Mouse (Mus musculus): Measurements from ENCODE around the gene Cmip. TPM values are rescaled to one million over a fixed set of nuclear protein-coding genes. Genes with fewer than 3 reads are reported as not detected.

Gene Cmip
- polyA plus RNA-seq, 1 experiment = 16.2 TPM

GRCm38 (mm10) chr8:117303666-117304065 lies 46.8 kb downstream of the Cmip start:
- 23% methylated on average over 9 of the region's 9 CpGs for WGBS
- TF ChIP-seq POLR2A (IDR thresholded peaks at IDR 0.05; ENCODE audit: borderline replicate concordance, control insufficient read depth, low read depth, low read length) (no peak), CTCF (IDR thresholded peaks at IDR 0.05; ENCODE audit: control insufficient read depth, insufficient read depth, low read length) (no peak)
- Histone ChIP-seq H3K4me3 (replicated peaks; ENCODE audit: control insufficient read depth, low read depth, low read length) (no peak overlapping the region), H3K27ac (ENCODE audit: control insufficient read depth, insufficient read depth, low read depth, low read length, poor library complexity) (peak overlapping the region; percentile 78), H3K4me1 (ENCODE audit: control insufficient read depth, insufficient read depth, low read length) (peaks cover 28% of the 10 kb centered on the region)

DNA sequence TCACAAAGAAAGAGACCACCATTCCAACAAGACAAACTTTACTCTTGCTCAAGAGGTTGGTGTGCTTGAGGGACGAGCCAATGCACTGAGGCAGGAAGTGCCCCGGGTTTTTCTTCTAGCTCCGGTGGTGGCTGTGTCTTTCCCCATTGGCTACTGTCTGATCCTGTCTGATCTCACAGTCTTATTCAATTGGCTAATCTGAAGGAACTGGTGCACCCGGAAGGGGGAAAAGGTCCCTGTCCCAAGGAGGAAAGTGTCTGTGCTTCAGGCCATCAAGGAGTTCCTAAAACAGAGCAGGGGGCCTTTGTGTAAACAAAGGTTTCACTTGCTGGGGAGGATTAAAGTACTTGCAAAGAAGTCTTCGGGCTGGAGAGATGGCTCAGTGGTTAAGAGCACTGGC lies 48.5 kb downstream of the Cmip start:
- Histone ChIP-seq H3K4me1 (ENCODE audit: control insufficient read depth, insufficient read depth, low read length) (peaks cover 17% of the 10 kb centered on the region), H3K4me3 (replicated peaks; ENCODE audit: control insufficient read depth, low read depth, low read length) (no peak overlapping the region), H3K27ac (ENCODE audit: control insufficient read depth, insufficient read depth, low read depth, low read length, poor library complexity) (no peak overlapping the region)
- no peak for TF ChIP-seq POLR2A (IDR thresholded peaks at IDR 0.05; ENCODE audit: borderline replicate concordance, control insufficient read depth, low read depth, low read length)
- TF ChIP-seq CTCF (IDR thresholded peaks at IDR 0.05; ENCODE audit: control insufficient read depth, insufficient read depth, low read length) = no peak
- WGBS = 13% methylated on average over 5 of the region's 5 CpGs

- no peak for TF ChIP-seq CTCF (IDR thresholded peaks at IDR 0.05; ENCODE audit: control insufficient read depth, insufficient read depth, low read length)
- no peak for TF ChIP-seq POLR2A (IDR thresholded peaks at IDR 0.05; ENCODE audit: borderline replicate concordance, control insufficient read depth, low read depth, low read length)
- WGBS = 80% methylated on average over 7 of the region's 7 CpGs
- Histone ChIP-seq H3K4me3 (replicated peaks; ENCODE audit: control insufficient read depth, low read depth, low read length) (no peak overlapping the region), H3K4me1 (ENCODE audit: control insufficient read depth, insufficient read depth, low read length) (peaks cover 12% of the 10 kb centered on the region), H3K27ac (ENCODE audit: control insufficient read depth, insufficient read depth, low read depth, low read length, poor library complexity) (no peak overlapping the region)
These were observed 49.9 kb downstream of the Cmip start for GRCm38 (mm10) chr8:117306756-117307155.

- Histone ChIP-seq H3K4me1 (ENCODE audit: control insufficient read depth, insufficient read depth, low read length) (peaks cover 10% of the 10 kb centered on the region), H3K27ac (ENCODE audit: control insufficient read depth, insufficient read depth, low read depth, low read length, poor library complexity) (no peak overlapping the region), H3K4me3 (replicated peaks; ENCODE audit: control insufficient read depth, low read depth, low read length) (no peak overlapping the region)
- TF ChIP-seq POLR2A (IDR thresholded peaks at IDR 0.05; ENCODE audit: borderline replicate concordance, control insufficient read depth, low read depth, low read length) = no peak
- no peak for TF ChIP-seq CTCF (IDR thresholded peaks at IDR 0.05; ENCODE audit: control insufficient read depth, insufficient read depth, low read length)
- WGBS = 62% methylated on average over 8 of the region's 8 CpGs
These were observed 50.4 kb downstream of the Cmip start for GRCm38 (mm10) chr8:117307221-117307620.

DNA sequence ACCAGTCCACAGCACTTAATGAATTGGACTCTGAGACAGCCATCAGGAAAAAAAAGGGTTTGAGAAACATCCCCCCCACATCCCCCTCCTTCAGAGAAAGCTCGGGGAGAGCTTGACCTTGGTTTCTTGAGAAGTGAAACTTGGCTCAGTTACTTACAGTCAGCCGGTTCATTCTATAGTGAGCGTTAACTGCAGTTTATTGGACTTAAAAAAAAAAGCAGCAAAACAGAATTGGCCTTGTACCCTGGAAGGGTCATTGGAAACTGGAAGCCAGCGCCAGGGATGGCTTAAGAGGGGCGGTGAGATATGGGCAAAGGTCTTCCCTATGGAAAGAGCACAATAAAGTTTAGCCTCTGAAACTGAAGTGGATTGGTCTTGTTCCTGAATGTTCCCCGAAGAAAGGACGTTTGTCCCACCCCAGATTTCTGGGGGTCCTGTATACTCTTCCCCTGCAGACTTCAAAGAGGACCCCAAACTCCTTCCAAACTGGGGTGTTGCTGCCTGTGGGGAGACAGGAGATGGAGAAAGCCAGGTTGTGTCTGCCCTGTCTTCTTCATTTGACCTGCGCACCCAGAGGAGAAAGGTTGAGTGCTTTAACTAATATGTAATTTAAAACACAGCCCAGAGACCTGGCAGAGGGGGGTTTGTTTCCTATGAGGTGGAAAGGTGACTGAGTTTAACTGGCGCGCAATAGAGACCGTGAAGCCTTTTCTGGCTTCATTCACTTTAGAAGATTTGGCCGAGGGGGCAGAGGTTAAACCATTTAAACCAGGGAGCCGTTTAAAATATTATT lies 51.6 kb downstream of the Cmip start:
- 67% methylated on average over 13 of the region's 13 CpGs for WGBS
- Histone ChIP-seq H3K4me3 (replicated peaks; ENCODE audit: control insufficient read depth, low read depth, low read length) (no peak overlapping the region), H3K4me1 (ENCODE audit: control insufficient read depth, insufficient read depth, low read length) (peaks cover 9% of the 10 kb centered on the region), H3K27ac (ENCODE audit: control insufficient read depth, insufficient read depth, low read depth, low read length, poor library complexity) (no peak overlapping the region)
- TF ChIP-seq POLR2A (IDR thresholded peaks at IDR 0.05; ENCODE audit: borderline replicate concordance, control insufficient read depth, low read depth, low read length) = no peak
- TF ChIP-seq CTCF (IDR thresholded peaks at IDR 0.05; ENCODE audit: control insufficient read depth, insufficient read depth, low read length) = no peak

- WGBS = 94% methylated on average over 12 of the region's 12 CpGs
- TF ChIP-seq CTCF (IDR thresholded peaks at IDR 0.05; ENCODE audit: control insufficient read depth, insufficient read depth, low read length) = no peak
- TF ChIP-seq POLR2A (IDR thresholded peaks at IDR 0.05; ENCODE audit: borderline replicate concordance, control insufficient read depth, low read depth, low read length) = no peak
- no peak overlapping the region for H3K4me3 ChIP-seq (replicated peaks; ENCODE audit: control insufficient read depth, low read depth, low read length)
- peaks cover 5% of the 10 kb centered on the region for H3K4me1 ChIP-seq (ENCODE audit: control insufficient read depth, insufficient read depth, low read length)
- no peak overlapping the region for H3K27ac ChIP-seq (ENCODE audit: control insufficient read depth, insufficient read depth, low read depth, low read length, poor library complexity)
These were observed 52.9 kb downstream of the Cmip start for GRCm38 (mm10) chr8:117309653-117310274.

GRCm38 (mm10) chr8:117310961-117311561 lies 54.2 kb downstream of the Cmip start:
- WGBS = 92% methylated on average over 8 of the region's 8 CpGs
- peaks cover 8% of the 10 kb centered on the region for H3K4me1 ChIP-seq (ENCODE audit: control insufficient read depth, insufficient read depth, low read length)
- TF ChIP-seq CTCF (IDR thresholded peaks at IDR 0.05; ENCODE audit: control insufficient read depth, insufficient read depth, low read length) (no peak), POLR2A (IDR thresholded peaks at IDR 0.05; ENCODE audit: borderline replicate concordance, control insufficient read depth, low read depth, low read length) (no peak)
- no peak overlapping the region for H3K27ac ChIP-seq (ENCODE audit: control insufficient read depth, insufficient read depth, low read depth, low read length, poor library complexity)
- no peak overlapping the region for H3K4me3 ChIP-seq (replicated peaks; ENCODE audit: control insufficient read depth, low read depth, low read length)

- Histone ChIP-seq H3K4me1 (ENCODE audit: control insufficient read depth, insufficient read depth, low read length) (peaks cover 3% of the 10 kb centered on the region; the same call in 1 of the 2 replicates), H3K4me3 (replicated peaks; ENCODE audit: control insufficient read depth, low read depth, low read length) (no peak overlapping the region), H3K27ac (ENCODE audit: control insufficient read depth, insufficient read depth, low read depth, low read length, poor library complexity) (no peak overlapping the region)
- TF ChIP-seq CTCF (IDR thresholded peaks at IDR 0.05; ENCODE audit: control insufficient read depth, insufficient read depth, low read length) (no peak), POLR2A (IDR thresholded peaks at IDR 0.05; ENCODE audit: borderline replicate concordance, control insufficient read depth, low read depth, low read length) (no peak)
- 88% methylated on average over 8 of the region's 8 CpGs for WGBS
These were observed 57.6 kb downstream of the Cmip start for GRCm38 (mm10) chr8:117314308-117314953.

All from bone marrow, adult 2 months (tissue).